Mouse (Mus musculus): ENCODE results near the gene Pttg1. TPM values are rescaled to one million over a fixed set of nuclear protein-coding genes. Genes with fewer than 3 reads are reported as not detected.

The Pttg1 gene
- total RNA-seq, 2 experiments from 2014 or later, result 21.2 to 24.3 TPM

- peak; percentile 57 to 60 for DNase-seq (ENCODE audit: low spot score in 2 of 2)
Measured at GRCm38 (mm10) chr11:43411413-43411812, 14.6 kb downstream of the Pttg1 start.

- no peak for DNase-seq (ENCODE audit: low spot score in 2 of 2)
Measured at GRCm38 (mm10) chr11:43410291-43410690, 15.8 kb downstream of the Pttg1 start.

DNA sequence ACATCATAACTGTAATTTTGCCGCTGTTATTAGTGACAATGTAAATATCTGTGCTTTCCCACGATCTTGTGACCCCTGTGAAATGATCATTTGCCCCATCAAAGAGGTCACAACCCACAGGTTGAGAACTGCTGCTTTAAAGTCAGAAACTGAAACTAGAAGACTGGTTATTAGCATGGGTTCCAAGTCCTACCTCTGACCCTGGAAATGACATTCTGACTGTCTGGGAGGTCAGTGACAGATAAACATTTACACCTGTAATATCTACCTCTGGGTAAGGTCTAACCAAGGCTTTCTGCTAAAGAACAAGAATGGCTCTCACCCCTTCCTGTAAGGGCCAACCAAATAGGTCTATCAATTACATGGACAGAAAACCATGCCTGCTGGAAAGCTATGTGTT, 17.2 kb downstream of the Pttg1 start:
- DNase-seq (ENCODE audit: low spot score in 2 of 2), result no peak

DNA sequence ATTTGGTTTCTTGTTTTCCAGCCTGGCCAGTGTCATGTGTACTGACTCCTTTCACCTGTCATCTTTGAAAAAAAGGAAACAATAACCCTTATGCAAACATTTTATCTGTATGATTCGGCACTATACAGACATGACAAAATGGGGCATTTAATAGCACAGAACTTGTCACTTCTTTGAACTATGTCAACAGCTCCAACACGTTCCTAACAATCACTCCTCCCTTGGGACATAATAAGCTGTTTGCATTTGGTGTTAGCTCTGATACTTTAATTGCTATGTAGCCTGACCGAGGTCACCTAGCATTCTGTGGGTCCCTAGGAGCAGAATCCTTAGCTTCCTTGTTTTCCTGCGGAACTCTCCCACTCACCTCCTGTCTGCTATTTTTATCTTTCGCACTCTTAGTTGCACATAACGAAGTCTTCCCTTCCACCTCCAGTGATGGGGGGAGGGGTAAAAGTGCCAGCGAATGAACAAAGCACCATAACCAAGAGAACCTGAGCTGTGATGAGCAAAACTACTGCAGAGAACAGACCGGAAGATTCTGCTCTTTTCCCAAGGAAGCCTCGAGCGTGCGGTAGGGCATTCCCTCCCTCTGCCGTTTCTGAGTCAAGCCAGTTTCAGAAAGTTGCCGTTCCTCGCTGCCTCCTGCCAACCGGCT, 21.8 kb downstream of the Pttg1 start:
- no peak for DNase-seq (ENCODE audit: low spot score in 2 of 2)

GRCm38 (mm10) chr11:43400131-43400530, 25.9 kb downstream of the Pttg1 start:
- DNase-seq (ENCODE audit: low spot score in 2 of 2), result no peak

DNA sequence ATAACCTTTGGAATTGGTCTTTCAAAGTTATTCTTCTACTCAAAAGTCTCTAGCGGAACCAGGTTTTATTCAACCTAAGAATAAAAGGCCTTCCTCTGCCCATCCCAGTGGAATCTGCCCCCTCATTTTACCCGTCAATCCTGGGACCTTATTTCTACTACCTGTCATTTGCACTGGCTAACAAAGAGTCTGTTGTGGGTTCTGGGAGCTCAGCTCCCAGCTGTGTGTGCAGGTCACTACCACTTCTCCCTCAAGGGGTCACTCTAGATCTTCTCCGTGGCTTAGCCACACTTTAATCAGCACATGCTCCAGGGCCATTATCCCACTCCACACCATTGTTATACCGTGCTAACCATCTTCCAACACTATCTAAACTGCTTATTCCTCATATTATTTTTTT, 26.8 kb downstream of the Pttg1 start:
- DNase-seq (ENCODE audit: low spot score in 2 of 2), result no peak

DNA sequence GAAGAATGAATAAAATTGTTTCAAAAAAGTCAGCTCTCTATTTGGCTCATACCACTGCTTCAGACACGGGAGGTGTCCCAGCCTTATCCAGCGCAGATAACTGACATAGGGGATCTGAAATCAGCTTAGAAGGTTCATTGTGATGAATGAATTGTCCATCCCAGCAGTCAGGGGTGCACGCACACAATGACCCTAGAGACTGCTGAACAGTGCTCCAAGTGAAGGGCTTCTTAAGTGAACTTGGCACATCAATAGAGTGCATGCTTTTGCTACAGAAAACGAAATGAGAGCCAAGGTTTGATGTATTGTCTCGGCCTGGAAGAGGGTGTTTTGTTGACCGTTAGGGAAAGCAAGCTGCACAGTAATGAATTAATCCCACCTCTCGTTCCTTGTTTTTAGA, 29.4 kb downstream of the Pttg1 start:
- DNase-seq (ENCODE audit: low spot score in 2 of 2), result no peak

DNA sequence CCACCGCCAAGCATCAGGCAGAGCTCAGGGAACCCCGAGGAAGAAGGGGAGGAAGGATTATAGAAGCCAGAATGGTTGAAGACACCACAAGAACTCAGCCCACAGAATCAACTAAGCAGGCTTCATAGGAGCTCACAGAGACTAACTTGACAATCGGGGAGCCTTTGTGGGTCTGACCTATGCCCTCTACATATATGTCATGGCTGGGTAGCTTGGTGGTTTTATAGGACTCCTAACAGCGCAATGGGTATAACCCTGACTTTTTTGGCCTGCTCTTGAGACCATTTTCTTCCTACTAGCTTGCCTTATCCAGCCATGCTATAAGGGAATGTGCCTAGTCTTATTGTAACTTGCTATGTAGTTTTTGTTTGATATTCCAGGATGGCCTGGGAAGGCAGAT, 29.8 kb downstream of the Pttg1 start:
- no peak for DNase-seq (ENCODE audit: low spot score in 2 of 2)

GRCm38 (mm10) chr11:43395073-43395948, 30.7 kb downstream of the Pttg1 start:
- no peak for DNase-seq (ENCODE audit: low spot score in 2 of 2)

DNA sequence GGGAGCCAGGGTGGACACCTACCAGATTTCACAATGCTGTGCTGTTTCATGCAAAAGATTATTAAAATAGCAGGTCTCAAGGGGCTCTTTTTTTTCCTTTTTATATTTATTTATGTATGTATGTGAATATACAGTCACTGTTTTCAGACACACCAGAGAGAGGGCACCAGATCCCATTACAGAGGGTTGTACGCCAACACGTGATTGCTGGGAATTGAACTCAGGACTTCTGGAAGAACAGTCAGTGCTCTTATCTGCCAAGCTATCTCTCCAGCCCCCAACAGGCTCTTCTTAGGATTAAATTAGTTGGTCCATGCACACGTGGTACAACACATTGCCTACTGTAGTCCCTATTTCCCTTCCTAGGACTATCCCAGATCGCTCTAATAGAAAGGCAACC, 32.7 kb downstream of the Pttg1 start:
- no peak for DNase-seq (ENCODE audit: low spot score in 2 of 2)

DNA sequence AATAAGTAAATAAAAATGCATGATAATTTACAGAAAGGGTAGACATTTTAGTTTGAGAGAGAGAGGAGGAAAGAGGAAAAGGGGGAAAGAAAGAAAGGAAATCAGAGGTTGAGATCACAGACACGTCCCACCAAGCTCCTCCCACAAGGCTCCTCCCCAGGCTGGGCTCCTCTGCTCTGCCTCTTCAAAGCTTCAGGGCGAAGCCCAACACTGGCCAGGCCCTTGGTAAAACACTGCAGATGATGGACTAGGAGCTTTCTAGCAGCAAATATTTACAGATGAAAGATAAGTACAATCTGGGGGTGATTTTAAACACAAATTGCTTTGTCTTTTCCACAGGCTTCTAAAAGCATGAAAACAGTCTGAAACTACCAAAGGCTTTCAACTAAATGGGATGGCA, 33.3 kb downstream of the Pttg1 start:
- DNase-seq (ENCODE audit: low spot score in 2 of 2), result no peak

GRCm38 (mm10) chr11:43389118-43389517, 36.9 kb downstream of the Pttg1 start:
- DNase-seq (ENCODE audit: low spot score in 2 of 2), result no peak

- DNase-seq (ENCODE audit: low spot score in 2 of 2), result no peak
Measured at GRCm38 (mm10) chr11:43388122-43389097, 37.6 kb downstream of the Pttg1 start.

DNA sequence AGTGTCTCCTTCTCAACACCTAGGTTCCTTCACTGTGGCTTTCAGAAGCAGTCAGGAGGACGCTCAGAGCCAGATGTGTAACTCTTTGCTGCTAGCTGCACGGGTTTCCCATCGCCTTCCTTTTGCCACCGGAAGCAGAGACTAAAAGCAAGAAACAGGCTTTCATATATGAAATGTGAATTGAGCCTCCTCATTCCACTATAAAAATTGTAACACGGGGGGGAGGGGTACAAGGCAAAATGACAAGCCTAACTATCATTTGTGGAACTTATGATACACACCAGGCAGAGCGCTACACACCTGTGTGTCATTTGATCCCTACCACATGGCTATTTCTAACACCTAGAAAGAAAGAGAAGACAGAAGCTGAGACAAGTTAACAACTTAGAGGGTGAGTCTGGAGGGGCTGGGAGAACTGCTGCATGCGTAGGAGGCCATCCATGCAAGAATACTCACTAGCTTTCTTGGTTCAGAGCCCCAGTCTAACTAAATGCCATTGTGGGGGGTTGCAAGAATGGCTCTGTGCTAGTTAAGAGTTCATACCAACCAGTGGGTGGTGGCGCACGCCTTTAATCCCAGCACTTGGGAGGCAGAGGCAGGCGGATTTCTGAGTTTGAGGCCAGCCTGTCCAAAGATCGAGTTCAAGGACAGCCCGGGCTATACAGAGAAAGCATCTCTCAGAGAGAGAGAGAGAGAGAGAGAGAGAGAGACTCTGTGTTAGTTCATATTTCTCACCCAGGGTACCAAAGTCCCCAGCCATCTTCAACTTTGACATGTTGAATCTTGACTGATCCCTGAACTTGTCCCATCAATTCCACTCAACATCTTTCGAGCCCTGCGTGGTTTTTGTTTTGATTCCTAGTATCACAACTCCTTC, 38.8 kb downstream of the Pttg1 start:
- DNase-seq (ENCODE audit: low spot score in 2 of 2), result no peak

DNA sequence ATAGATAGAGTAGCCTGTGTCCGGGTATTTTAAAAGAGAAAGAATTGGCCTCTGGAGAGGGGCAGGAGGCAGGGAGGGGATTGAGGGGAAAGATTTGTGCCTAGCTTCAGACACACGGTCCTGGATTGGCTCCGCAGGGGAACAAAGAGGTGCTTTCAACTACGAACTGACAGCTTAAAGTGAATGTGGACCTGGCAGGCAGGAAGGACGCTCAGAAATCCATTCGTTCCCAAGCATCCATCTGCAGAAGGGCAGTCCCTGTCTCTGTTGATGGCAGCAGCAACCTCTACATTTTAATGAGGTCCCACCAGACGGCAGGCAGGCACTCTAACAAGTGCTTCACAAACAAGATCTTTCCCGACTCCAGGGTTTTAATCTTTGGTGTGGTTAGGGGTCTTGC, 40.3 kb downstream of the Pttg1 start:
- peak; percentile 13 to 19 for DNase-seq (ENCODE audit: low spot score in 2 of 2)

GRCm38 (mm10) chr11:43385055-43385649, 40.9 kb downstream of the Pttg1 start:
- DNase-seq (ENCODE audit: low spot score in 2 of 2), result peak; percentile 40 to 50

DNA sequence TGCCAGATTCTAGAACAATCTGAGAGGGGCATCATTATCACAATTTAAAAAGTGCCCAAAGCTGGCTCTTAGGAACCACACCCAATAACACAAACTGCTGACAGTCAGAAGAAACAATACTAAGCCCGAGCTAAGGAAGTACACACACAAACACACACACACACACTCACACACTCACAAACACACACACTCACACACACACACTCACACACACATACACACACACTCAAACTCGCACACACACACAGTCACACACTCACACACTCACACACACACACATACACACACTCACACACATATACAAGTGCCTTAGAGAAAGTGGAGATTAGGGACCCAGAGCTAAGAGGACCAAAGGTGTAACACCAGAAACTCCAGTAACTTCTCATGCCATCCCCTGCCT, 42.5 kb downstream of the Pttg1 start:
- no peak for DNase-seq (ENCODE audit: low spot score in 2 of 2)

DNA sequence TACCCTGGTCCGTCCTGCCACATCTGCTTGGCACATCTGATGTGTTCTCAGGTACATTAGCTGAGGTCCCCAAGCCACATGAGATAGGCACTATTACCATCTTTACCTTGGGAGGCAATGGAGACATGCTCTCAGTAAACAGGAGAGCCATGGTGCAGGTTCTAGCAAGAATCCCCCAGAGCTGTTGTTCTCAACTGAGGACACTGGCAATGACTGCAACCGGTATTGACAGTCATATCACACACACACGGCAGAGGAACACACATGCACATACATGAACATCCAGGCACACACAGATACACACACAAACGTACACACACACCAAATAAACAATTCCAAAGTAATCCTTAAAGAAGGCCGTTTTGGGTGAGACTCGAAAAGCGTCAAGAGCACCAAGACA, 45.1 kb downstream of the Pttg1 start:
- DNase-seq (ENCODE audit: low spot score in 2 of 2), result no peak

- DNase-seq (ENCODE audit: low spot score in 2 of 2), result no peak
Measured at GRCm38 (mm10) chr11:43379911-43380485, 46.1 kb downstream of the Pttg1 start.

GRCm38 (mm10) chr11:43379488-43379887, 46.6 kb downstream of the Pttg1 start:
- DNase-seq (ENCODE audit: low spot score in 2 of 2), result no peak

Measured in layer of hippocampus, postnatal 14 days (tissue).